Mouse (Mus musculus): ENCODE data around the gene Nufip2. TPM values are rescaled to one million over a fixed set of nuclear protein-coding genes. Genes with fewer than 3 reads are reported as not detected.

Nufip2 gene
- polyA plus RNA-seq, 1 experiment, result 17.2 TPM

DNA sequence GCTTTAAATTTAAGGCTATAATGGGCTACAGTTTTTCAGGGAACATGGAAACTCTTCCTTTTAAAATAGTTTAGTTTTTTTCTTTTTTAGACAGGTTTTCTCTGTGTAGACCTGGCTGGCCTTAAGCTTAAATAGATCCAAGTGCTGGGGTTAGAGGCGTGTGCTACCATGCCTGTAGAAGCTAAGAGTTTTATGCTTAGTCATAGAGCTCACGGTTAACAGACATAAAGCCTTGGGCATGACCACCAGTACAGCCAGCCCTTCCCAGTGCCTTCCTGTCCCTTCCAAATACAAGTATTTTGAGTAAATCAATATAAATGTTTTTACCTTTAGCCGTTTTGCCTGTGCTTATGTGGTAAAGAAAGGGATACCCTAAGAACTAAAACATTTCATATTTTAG is 20.0 kb downstream of the Nufip2 start:
- TF ChIP-seq POLR2A (IDR thresholded peaks at IDR 0.05; ENCODE audit: extremely low read depth, insufficient read depth, low read length), result no peak
- TF ChIP-seq CTCF (IDR thresholded peaks at IDR 0.05; ENCODE audit: extremely low read depth, insufficient read depth, low read length), result no peak

DNA sequence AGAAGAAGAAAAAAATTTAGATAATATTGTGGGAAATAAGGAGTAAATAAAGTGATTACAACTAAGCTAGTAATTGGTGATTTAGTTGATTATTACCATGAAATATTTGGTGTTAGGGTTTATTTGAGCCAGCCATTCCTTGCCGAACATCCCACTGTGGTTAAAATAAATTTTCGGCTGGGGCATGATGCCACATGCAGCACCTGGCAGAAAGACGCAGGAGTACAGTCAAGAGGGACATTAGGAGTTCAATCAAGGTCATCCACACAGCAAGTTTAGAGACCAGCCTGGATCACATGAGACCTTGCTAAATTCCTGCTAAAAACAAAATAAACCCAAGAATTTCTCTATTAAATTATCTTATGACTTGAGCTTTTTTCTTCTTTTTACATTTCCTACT is 23.1 kb downstream of the Nufip2 start:
- no peak for TF ChIP-seq CTCF (IDR thresholded peaks at IDR 0.05; ENCODE audit: extremely low read depth, insufficient read depth, low read length)
- TF ChIP-seq POLR2A (IDR thresholded peaks at IDR 0.05; ENCODE audit: extremely low read depth, insufficient read depth, low read length), result no peak
- Histone ChIP-seq H3K27ac (ENCODE audit: insufficient read depth, low read length) (no peak overlapping the region), H3K4me3 (ENCODE audit: insufficient read depth, low read length) (no peak overlapping the region), H3K4me1 (ENCODE audit: control insufficient read depth, insufficient read depth, low read length) (peaks cover 2% of the 10 kb centered on the region; the same call in 1 of the 2 replicates)

More for the DNA sequence above, 20.0 kb downstream of the Nufip2 start:
- no peak overlapping the region for H3K4me3 ChIP-seq (ENCODE audit: insufficient read depth, low read length)
- H3K4me1 ChIP-seq (ENCODE audit: control insufficient read depth, insufficient read depth, low read length), result peaks cover 2% of the 10 kb centered on the region; the same call in 1 of the 2 replicates
- no peak overlapping the region for H3K27ac ChIP-seq (ENCODE audit: insufficient read depth, low read length)

DNA sequence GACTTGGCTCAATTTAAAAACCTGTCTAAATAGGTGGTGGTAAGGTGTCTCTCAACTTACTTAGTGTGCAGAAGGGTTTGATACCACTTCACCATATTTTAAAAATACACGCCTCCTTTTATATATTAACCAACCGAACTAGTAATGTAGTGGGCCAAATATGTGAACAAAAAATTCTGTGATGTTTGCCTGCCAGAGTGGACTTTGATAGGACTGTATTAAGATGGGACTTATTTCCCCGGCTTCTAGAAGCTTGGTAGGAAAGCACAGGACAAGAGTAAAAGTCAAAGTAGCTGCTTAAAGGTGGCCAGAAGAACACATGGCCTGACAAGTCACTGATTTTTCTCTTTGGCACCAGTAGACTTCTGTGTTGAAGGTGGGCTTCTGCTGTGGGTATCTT is 27.8 kb downstream of the Nufip2 start:
- Histone ChIP-seq H3K27ac (ENCODE audit: insufficient read depth, low read length) (no peak overlapping the region), H3K4me3 (ENCODE audit: insufficient read depth, low read length) (no peak overlapping the region), H3K4me1 (ENCODE audit: control insufficient read depth, insufficient read depth, low read length) (peaks cover 2% of the 10 kb centered on the region; the same call in 1 of the 2 replicates)
- TF ChIP-seq POLR2A (IDR thresholded peaks at IDR 0.05; ENCODE audit: extremely low read depth, insufficient read depth, low read length), result no peak
- no peak for TF ChIP-seq CTCF (IDR thresholded peaks at IDR 0.05; ENCODE audit: extremely low read depth, insufficient read depth, low read length)

- Histone ChIP-seq H3K27ac (ENCODE audit: insufficient read depth, low read length) (no peak overlapping the region), H3K4me3 (ENCODE audit: insufficient read depth, low read length) (no peak overlapping the region), H3K4me1 (ENCODE audit: control insufficient read depth, insufficient read depth, low read length) (no peaks in the 10 kb centered on the region)
- TF ChIP-seq POLR2A (IDR thresholded peaks at IDR 0.05; ENCODE audit: extremely low read depth, insufficient read depth, low read length) (no peak), CTCF (IDR thresholded peaks at IDR 0.05; ENCODE audit: extremely low read depth, insufficient read depth, low read length) (no peak)
Observed at GRCm38 (mm10) chr11:77719055-77719454, 33.1 kb downstream of the Nufip2 start.

DNA sequence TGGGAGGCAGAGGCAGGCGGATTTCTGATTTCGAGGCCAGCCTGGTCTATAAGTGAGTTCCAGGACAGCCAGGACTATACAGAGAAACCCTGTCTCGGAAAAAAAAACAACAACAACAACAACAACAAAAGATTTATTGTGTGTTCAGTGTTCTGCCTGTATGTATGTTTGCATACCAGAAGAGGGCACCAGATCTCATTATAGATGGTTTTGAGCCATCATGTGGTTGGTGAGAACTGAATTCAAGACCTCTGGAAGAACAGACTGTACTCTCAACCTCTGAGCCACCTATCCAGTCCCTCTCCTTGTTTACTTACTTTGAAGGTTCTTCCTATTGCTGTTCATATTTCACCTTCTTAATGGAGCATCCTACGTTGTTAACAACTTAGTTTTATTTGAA is 35.4 kb downstream of the Nufip2 start:
- Histone ChIP-seq H3K4me3 (ENCODE audit: insufficient read depth, low read length) (no peak overlapping the region), H3K27ac (ENCODE audit: insufficient read depth, low read length) (no peak overlapping the region), H3K4me1 (ENCODE audit: control insufficient read depth, insufficient read depth, low read length) (no peaks in the 10 kb centered on the region)
- no peak for TF ChIP-seq POLR2A (IDR thresholded peaks at IDR 0.05; ENCODE audit: extremely low read depth, insufficient read depth, low read length)
- no peak for TF ChIP-seq CTCF (IDR thresholded peaks at IDR 0.05; ENCODE audit: extremely low read depth, insufficient read depth, low read length)

DNA sequence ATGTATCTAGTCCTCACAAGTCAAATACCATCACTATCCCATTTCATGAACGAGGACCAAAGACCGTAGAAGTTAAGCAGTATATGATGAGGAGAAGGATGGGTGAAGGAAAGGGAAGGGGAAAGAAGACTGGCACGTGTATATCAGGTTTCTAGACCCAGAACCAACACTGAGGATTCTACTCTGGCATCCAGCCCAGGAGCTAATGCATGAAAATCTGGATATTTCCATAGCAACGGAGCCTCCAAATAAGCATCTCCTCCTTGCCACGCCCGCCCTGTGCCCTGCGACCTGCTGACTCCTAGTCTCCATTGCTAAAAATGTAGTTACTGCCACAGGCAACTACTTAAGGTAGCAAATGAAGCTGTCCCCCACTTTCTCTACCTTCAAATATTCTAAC is 38.8 kb downstream of the Nufip2 start:
- no peak overlapping the region for H3K4me3 ChIP-seq (ENCODE audit: insufficient read depth, low read length)
- TF ChIP-seq CTCF (IDR thresholded peaks at IDR 0.05; ENCODE audit: extremely low read depth, insufficient read depth, low read length) (no peak), POLR2A (IDR thresholded peaks at IDR 0.05; ENCODE audit: extremely low read depth, insufficient read depth, low read length) (no peak)
- no peak overlapping the region for H3K27ac ChIP-seq (ENCODE audit: insufficient read depth, low read length)

GRCm38 (mm10) chr11:77725183-77725582 is 39.2 kb downstream of the Nufip2 start, which contains the start of gene Cryba1:
TSS of gene Cryba1 (minus strand) at chr11:77725283.
- TF ChIP-seq CTCF (IDR thresholded peaks at IDR 0.05; ENCODE audit: extremely low read depth, insufficient read depth, low read length) (no peak), POLR2A (IDR thresholded peaks at IDR 0.05; ENCODE audit: extremely low read depth, insufficient read depth, low read length) (no peak)
- H3K27ac ChIP-seq (ENCODE audit: insufficient read depth, low read length), result no peak within 1 kb of the TSS
- H3K4me1 ChIP-seq (ENCODE audit: control insufficient read depth, insufficient read depth, low read length), result no peaks in the 10 kb centered on the region
- no peak within 1 kb of the TSS for H3K4me3 ChIP-seq (ENCODE audit: insufficient read depth, low read length)

More for the DNA sequence above, 38.8 kb downstream of the Nufip2 start:
- no peaks in the 10 kb centered on the region for H3K4me1 ChIP-seq (ENCODE audit: control insufficient read depth, insufficient read depth, low read length)

GRCm38 (mm10) chr11:77728587-77728986 is 42.6 kb downstream of the Nufip2 start:
- H3K4me3 ChIP-seq (ENCODE audit: insufficient read depth, low read length), result no peak overlapping the region
- H3K4me1 ChIP-seq (ENCODE audit: control insufficient read depth, insufficient read depth, low read length), result no peaks in the 10 kb centered on the region
- TF ChIP-seq POLR2A (IDR thresholded peaks at IDR 0.05; ENCODE audit: extremely low read depth, insufficient read depth, low read length) (no peak), CTCF (IDR thresholded peaks at IDR 0.05; ENCODE audit: extremely low read depth, insufficient read depth, low read length) (no peak)
- H3K27ac ChIP-seq (ENCODE audit: insufficient read depth, low read length), result no peak overlapping the region

- no peak overlapping the region for H3K4me3 ChIP-seq (ENCODE audit: insufficient read depth, low read length)
Observed at GRCm38 (mm10) chr11:77737289-77737688, 51.3 kb downstream of the Nufip2 start.

GRCm38 (mm10) chr11:77738555-77738954 is 52.6 kb downstream of the Nufip2 start:
- H3K4me3 ChIP-seq (ENCODE audit: insufficient read depth, low read length), result no peak overlapping the region
- H3K4me1 ChIP-seq (ENCODE audit: control insufficient read depth, insufficient read depth, low read length), result no peaks in the 10 kb centered on the region
- no peak overlapping the region for H3K27ac ChIP-seq (ENCODE audit: insufficient read depth, low read length)
- TF ChIP-seq POLR2A (IDR thresholded peaks at IDR 0.05; ENCODE audit: extremely low read depth, insufficient read depth, low read length), result no peak
- no peak for TF ChIP-seq CTCF (IDR thresholded peaks at IDR 0.05; ENCODE audit: extremely low read depth, insufficient read depth, low read length)

More at GRCm38 (mm10) chr11:77737289-77737688, 51.3 kb downstream of the Nufip2 start:
- Histone ChIP-seq H3K27ac (ENCODE audit: insufficient read depth, low read length) (no peak overlapping the region), H3K4me1 (ENCODE audit: control insufficient read depth, insufficient read depth, low read length) (no peaks in the 10 kb centered on the region)
- TF ChIP-seq POLR2A (IDR thresholded peaks at IDR 0.05; ENCODE audit: extremely low read depth, insufficient read depth, low read length) (no peak), CTCF (IDR thresholded peaks at IDR 0.05; ENCODE audit: extremely low read depth, insufficient read depth, low read length) (peak; percentile 92)
